Mouse (Mus musculus) MEL (cell line): ENCODE results near the gene Fnbp4. TPM values are rescaled to one million over a fixed set of nuclear protein-coding genes. Genes with fewer than 3 reads are reported as not detected.

Experiments
- DNase-seq: peaks from one replicate; pipeline ENCODE4 v3.0.0; 2011; ENCODE audit warnings: low read depth, low spot score
- H3K27ac ChIP-seq: 2 replicates; pipeline ENCODE4 v1.5.1; 2012; ENCODE audit warnings: low read depth, mild to moderate bottlenecking, control low read depth, low read length, moderate library complexity; ENCODE audit not compliant: control insufficient read depth
- H3K27me3 ChIP-seq, 2 experiments: fragments of 150-350 bp in 1 of 2; sonication (generic) in 1 of 2; 2 replicates each; pipeline ENCODE4 v1.6.1; 2012; ENCODE audit warnings: low read length in 2 of 2, mild to moderate bottlenecking in 2 of 2, improper control_type of control experiment in 1 of 2, moderate library complexity in 1 of 2; ENCODE audit not compliant: insufficient read depth in 2 of 2, control insufficient read depth in 1 of 2
- H3K36me3 ChIP-seq, 2 experiments: 2 replicates each; pipeline ENCODE4 v1.6.1; 2012 to 2014; ENCODE audit warnings: low read length in 2 of 2, improper control_type of control experiment in 1 of 2, inconsistent platforms in 1 of 2, mild to moderate bottlenecking in 1 of 2; ENCODE audit not compliant: insufficient read depth in 2 of 2, control insufficient read depth in 1 of 2
- H3K4me1 ChIP-seq, 2 experiments: fragments of 150-350 bp in 1 of 2; sonication (generic) in 1 of 2; 2 replicates each; pipeline ENCODE4 v1.6.1; 2012; ENCODE audit warnings: low read length in 2 of 2, improper control_type of control experiment in 1 of 2, mild to moderate bottlenecking in 1 of 2; ENCODE audit not compliant: insufficient read depth in 2 of 2, control insufficient read depth in 1 of 2
- H3K4me3 ChIP-seq, 2 experiments: fragments of 150-350 bp in 1 of 2; sonication (generic) in 1 of 2; 2 replicates each; pipeline ENCODE4 v1.5.1; 2012; ENCODE audit warnings: low read depth in 2 of 2, low read length in 2 of 2, mild to moderate bottlenecking in 2 of 2, moderate library complexity in 2 of 2, control low read depth in 1 of 2, improper control_type of control experiment in 1 of 2; ENCODE audit not compliant: control insufficient read depth in 1 of 2, insufficient read depth in 1 of 2
- H3K79me2 ChIP-seq: 2 replicates; pipeline ENCODE4 v1.6.1; 2012; ENCODE audit warnings: mild to moderate bottlenecking, low read length, moderate library complexity; ENCODE audit not compliant: control insufficient read depth, poor library complexity, insufficient read depth
- H3K9ac ChIP-seq: 2 replicates; pipeline ENCODE4 v1.6.1; 2012; ENCODE audit warnings: low read depth, mild to moderate bottlenecking, control low read depth, low read length, moderate library complexity; ENCODE audit not compliant: control insufficient read depth, poor library complexity, severe bottlenecking
- H3K9me3 ChIP-seq: fragments of 150-350 bp; sonication (generic); replicated peaks from 2 replicates; pipeline ENCODE4 v1.6.1; 2012; ENCODE audit warnings: mild to moderate bottlenecking, low read length, improper control_type of control experiment, moderate library complexity; ENCODE audit not compliant: insufficient read depth
- CHD1 ChIP-seq: IDR thresholded peaks from 2 replicates; pipeline ENCODE4 v1.6.1; 2012; ENCODE audit warnings: low read depth, mild to moderate bottlenecking, inconsistent platforms, low read length, improper control_type of control experiment
- CTCF ChIP-seq, 3 experiments: IDR thresholded peaks in 2 of 3; conservative IDR thresholded peaks in 1 of 3; 2 replicates each; pipeline ENCODE4 v1.5.1; 2011 to 2012; ENCODE audit warnings: low read length in 3 of 3, low read depth in 2 of 3, mild to moderate bottlenecking in 2 of 3, improper control_type of control experiment in 1 of 3, inconsistent platforms in 1 of 3, mixed read lengths in 1 of 3, moderate library complexity in 1 of 3; ENCODE audit not compliant: control insufficient read depth in 1 of 3, insufficient read depth in 1 of 3, poor library complexity in 1 of 3, severe bottlenecking in 1 of 3
- ELF1 ChIP-seq: IDR thresholded peaks from 2 replicates; pipeline ENCODE4 v1.6.1; 2014; ENCODE audit warnings: low read depth, mild to moderate bottlenecking, inconsistent platforms, low read length, improper control_type of control experiment, moderate library complexity
- ETS1 ChIP-seq: IDR thresholded peaks from 2 replicates; pipeline ENCODE4 v1.6.1; 2012; ENCODE audit warnings: low read depth, mild to moderate bottlenecking, inconsistent platforms, low read length, improper control_type of control experiment, moderate library complexity
- GATA1 ChIP-seq: IDR thresholded peaks from 2 replicates; pipeline ENCODE4 v1.6.1; 2011; ENCODE audit warnings: low read depth, low read length, improper control_type of control experiment
- JUND ChIP-seq: IDR thresholded peaks from 2 replicates; pipeline ENCODE4 v1.6.1; 2011; ENCODE audit warnings: low read depth, mild to moderate bottlenecking, improper control_type of control experiment, low read length
- KAT2A ChIP-seq: conservative IDR thresholded peaks from 2 replicates; pipeline ENCODE4 v1.6.1; 2012; ENCODE audit warnings: low read depth, low read length, improper control_type of control experiment, inconsistent platforms
- MAFK ChIP-seq: IDR thresholded peaks from 2 replicates; pipeline ENCODE4 v1.6.1; 2011; ENCODE audit warnings: low read depth, mild to moderate bottlenecking, low read length, improper control_type of control experiment, borderline replicate concordance
- MAX ChIP-seq: IDR thresholded peaks from 2 replicates; pipeline ENCODE4 v1.6.1; 2011; ENCODE audit warnings: low read length, improper control_type of control experiment
- MEF2A ChIP-seq: IDR thresholded peaks from 2 replicates; pipeline ENCODE4 v1.6.1; 2014; ENCODE audit warnings: low read depth, mild to moderate bottlenecking, inconsistent platforms, low read length, improper control_type of control experiment; ENCODE audit not compliant: poor library complexity, insufficient replicate concordance, severe bottlenecking; ENCODE audit errors: extremely low read depth
- MYC ChIP-seq: IDR thresholded peaks from 2 replicates; pipeline ENCODE4 v1.6.1; 2011; ENCODE audit warnings: low read depth, mild to moderate bottlenecking, low read length, improper control_type of control experiment, moderate library complexity
- NRF1 ChIP-seq: IDR thresholded peaks from 2 replicates; pipeline ENCODE4 v1.6.1; 2014; ENCODE audit warnings: low read depth, mild to moderate bottlenecking, inconsistent platforms, low read length, improper control_type of control experiment, moderate library complexity; ENCODE audit not compliant: poor library complexity, insufficient read depth, severe bottlenecking
- POLR2AphosphoS2 ChIP-seq: IDR thresholded peaks from 2 replicates; pipeline ENCODE4 v1.6.1; 2011; ENCODE audit warnings: low read length, improper control_type of control experiment
- POLR2AphosphoS5 ChIP-seq: IDR thresholded peaks from 2 replicates; pipeline ENCODE4 v1.6.1; 2012; ENCODE audit warnings: low read depth, borderline replicate concordance, mild to moderate bottlenecking, inconsistent platforms, low read length, moderate library complexity, mixed read lengths
- RAD21 ChIP-seq: IDR thresholded peaks from 2 replicates; pipeline ENCODE4 v1.6.1; 2011; ENCODE audit warnings: mild to moderate bottlenecking, low read depth, low read length, improper control_type of control experiment
- TAL1 ChIP-seq: IDR thresholded peaks from 2 replicates; pipeline ENCODE4 v1.6.1; 2012; ENCODE audit warnings: mild to moderate bottlenecking, inconsistent platforms, low read length, moderate library complexity, mixed read lengths
- TBP ChIP-seq: IDR thresholded peaks from 2 replicates; pipeline ENCODE4 v1.8.0; 2011; ENCODE audit warnings: low read depth, low read length, improper control_type of control experiment
- UBTF ChIP-seq: IDR thresholded peaks from 2 replicates; pipeline ENCODE4 v1.6.1; 2012; ENCODE audit warnings: low read depth, mild to moderate bottlenecking, inconsistent platforms, low read length, improper control_type of control experiment, moderate library complexity, borderline replicate concordance; ENCODE audit not compliant: insufficient read depth
- polyA plus RNA-seq, 2 experiments: library from polyadenylated mRNA; stranded (reverse) in 1 of 2; unstranded in 1 of 2; fragments of >175 nt in 1 of 2; fragments of >200 nt in 1 of 2; gene quantifications; 2 replicates each; pipeline versions ENCODE4 v1.2.1 to v1.2.4; 2012; ENCODE audit warnings: low replicate concordance in 2 of 2, low read depth in 1 of 2; ENCODE audit not compliant: insufficient read length in 2 of 2, insufficient read depth in 1 of 2, missing spikeins in 1 of 2
- total RNA-seq: library from RNA; depleted of rRNA; stranded (reverse); fragments of 300-350 nt; gene quantifications from 2 replicates; pipeline ENCODE4 v1.2.3, GENCODE M21; 2012

Gene Fnbp4
- total and polyA plus RNA-seq, 3 experiments: 42.1 to 353 (median 73.7) TPM

DNA sequence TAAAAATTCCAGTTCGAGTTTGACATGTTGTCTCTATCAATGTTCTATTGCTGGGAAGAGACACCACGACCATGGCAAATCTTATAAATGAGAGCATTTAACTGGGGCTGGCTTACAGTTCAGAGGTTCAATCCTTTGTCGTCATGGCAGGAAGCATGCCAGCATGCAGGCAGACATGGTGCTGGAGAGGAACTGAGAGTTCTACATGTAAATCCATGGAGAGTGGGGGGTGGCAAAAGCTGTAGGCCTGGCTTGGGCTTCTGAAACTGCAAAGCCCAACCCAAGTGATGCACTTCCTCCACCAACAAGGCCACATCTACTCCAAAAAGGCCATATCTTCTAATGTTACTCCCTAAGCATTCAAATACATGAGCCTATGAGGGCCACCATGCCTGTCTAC is 75.7 kb downstream of the Fnbp4 start:
- Histone ChIP-seq H3K27ac (no peak overlapping the region), H3K27me3 (no peaks in the 10 kb centered on the region), H3K9me3 (no peaks in the 10 kb centered on the region), H3K36me3 (no peaks in the 10 kb centered on the region), H3K9ac (no peak overlapping the region), H3K79me2 (no peaks in the 10 kb centered on the region), H3K4me3 (no peak overlapping the region), H3K4me1 (no peaks in the 10 kb centered on the region)
- TF ChIP-seq NRF1 (no peak), MAX (no peak), CTCF (IDR thresholded peaks at IDR 0.05 in 2 of 3, conservative IDR thresholded peaks at IDR 0.05 in 1 of 3; ENCODE audit: control insufficient read depth in 1 of 3, insufficient read depth in 1 of 3, low read depth in 2 of 3, low read length in 3 of 3, poor library complexity in 1 of 3, severe bottlenecking in 1 of 3) (no peak), KAT2A (no peak), POLR2AphosphoS5 (no peak), TAL1 (no peak), JUND (no peak), MEF2A (no peak), RAD21 (no peak), GATA1 (no peak), UBTF (no peak), POLR2AphosphoS2 (no peak), TBP (no peak), MAFK (no peak), MYC (no peak)
- no peak for DNase-seq

DNA sequence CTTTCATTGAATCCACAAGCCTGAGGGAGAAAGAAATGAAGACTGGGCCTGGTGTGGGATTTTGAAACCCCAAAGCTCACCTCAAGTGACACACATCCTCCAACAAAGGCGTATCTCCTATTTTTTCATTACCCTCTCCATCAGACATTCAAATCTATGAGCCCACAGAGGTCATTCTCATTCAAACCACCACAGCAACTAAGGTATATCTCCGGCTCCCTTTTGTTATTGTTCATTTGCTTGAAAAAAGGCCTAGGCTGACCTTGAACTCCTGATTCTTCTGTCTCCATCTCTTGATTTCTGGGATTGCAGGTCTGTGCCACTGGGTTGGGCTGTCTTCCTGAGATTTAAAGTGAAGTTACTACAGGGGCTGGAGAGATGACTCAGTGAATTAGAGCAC is 77.8 kb downstream of the Fnbp4 start:
- H3K79me2 ChIP-seq: no peaks in the 10 kb centered on the region
- H3K27me3 ChIP-seq: no peaks in the 10 kb centered on the region
- peaks cover 0 to 3% of the 10 kb centered on the region in 2 experiments; a peak in 2 of 4 replicates for H3K4me1 ChIP-seq
- no peaks in the 10 kb centered on the region for H3K9me3 ChIP-seq
- H3K27ac ChIP-seq: no peak overlapping the region
- no peak overlapping the region for H3K9ac ChIP-seq
- TF ChIP-seq CHD1: no peak
- no peak for TF ChIP-seq ELF1
- TF ChIP-seq ETS1: no peak
- TF ChIP-seq, all 39 proteins: peak for 0
- Histone ChIP-seq H3K4me3 (no peak overlapping the region), H3K36me3 (peaks cover 0 to 3% of the 10 kb centered on the region in 2 experiments; a peak in 2 of 4 replicates)
- no peak for DNase-seq
